Mouse (Mus musculus) spleen, adult 2 months (tissue): Measurements from ENCODE around the gene Asic2. TPM values are rescaled to one million over a fixed set of nuclear protein-coding genes. Genes with fewer than 3 reads are reported as not detected.

Source experiments
- DNase-seq, 2 experiments: peaks; one replicate each; pipeline versions ENCODE4 v3.0.0 to v3.0.0-alpha.2; 2012 to 2021; ENCODE audit warnings: low spot score in 2 of 2, low read depth in 1 of 2
- H3K27ac ChIP-seq: fragments of 200-500 bp; 2 replicates; pipeline ENCODE4 v1.5.1; 2012; ENCODE audit warnings: low read length, inconsistent platforms; ENCODE audit not compliant: insufficient read depth
- H3K27me3 ChIP-seq: fragments of 200-500 bp; 2 replicates; pipeline ENCODE4 v1.6.1; 2012; ENCODE audit warnings: mild to moderate bottlenecking, moderate library complexity, low read length, inconsistent platforms; ENCODE audit not compliant: control insufficient read depth, insufficient read depth
- H3K36me3 ChIP-seq: fragments of 200-500 bp; 2 replicates; pipeline ENCODE4 v1.6.1; 2012; ENCODE audit warnings: mild to moderate bottlenecking, low read length, inconsistent platforms; ENCODE audit not compliant: control insufficient read depth, insufficient read depth
- H3K4me1 ChIP-seq: fragments of 200-500 bp; 2 replicates; pipeline ENCODE4 v1.6.1; 2011; ENCODE audit warnings: inconsistent platforms; ENCODE audit not compliant: control insufficient read depth, insufficient read depth, insufficient read length
- H3K4me3 ChIP-seq: fragments of 200-500 bp; 2 replicates; pipeline ENCODE4 v1.5.1; 2011; ENCODE audit warnings: mild to moderate bottlenecking, inconsistent platforms; ENCODE audit not compliant: insufficient read depth, insufficient read length; ENCODE audit errors: extremely low read depth
- CTCF ChIP-seq: fragments of 200-500 bp; IDR thresholded peaks from 2 replicates; pipeline ENCODE4 v1.5.1; 2011; ENCODE audit warnings: mild to moderate bottlenecking, inconsistent platforms; ENCODE audit not compliant: insufficient read depth, insufficient read length, insufficient replicate concordance; ENCODE audit errors: extremely low read depth
- POLR2A ChIP-seq: fragments of 200-500 bp; IDR thresholded peaks from 2 replicates; pipeline ENCODE4 v1.6.1; 2011; ENCODE audit warnings: low read depth, low read length, inconsistent platforms
- WGBS: fragments of 180-500 bp; shearing (Covaris S2); methylation state at CpG from one replicate; pipeline ENCODE4 v1.1.7; 2018; 5-methylcytosine and 5-hydroxymethylcytosine counted together
- polyA plus RNA-seq: library from polyadenylated mRNA; depleted of rRNA; stranded (reverse); fragments of >200 nt; gene quantifications from 2 replicates; pipeline ENCODE4 v1.2.3, GENCODE M21; 2012

Asic2 gene
- polyA plus RNA-seq, 1 experiment = 0.46 TPM

DNA sequence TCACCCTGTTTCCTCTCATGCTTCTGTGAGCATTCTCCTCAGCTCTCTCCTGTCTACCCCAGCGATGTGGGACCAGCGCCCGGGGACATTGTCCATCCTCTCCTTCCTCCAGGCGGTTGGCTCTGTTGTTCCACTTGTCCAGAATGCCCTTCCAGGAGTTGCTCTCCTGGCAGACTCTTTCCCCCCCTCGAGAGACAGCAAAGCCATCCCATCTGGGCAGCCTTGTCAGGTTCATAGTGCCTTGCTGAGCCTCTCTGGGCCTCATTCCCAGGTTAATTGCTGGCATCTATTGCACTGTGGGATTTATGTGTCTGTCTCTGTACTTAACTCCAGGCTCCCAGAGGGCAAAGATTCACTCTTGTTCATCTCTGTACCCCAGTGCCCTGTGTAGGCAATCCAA is 972.6 kb downstream of the Asic2 start:
- Histone ChIP-seq H3K27me3 (no peaks in the 10 kb centered on the region), H3K36me3 (no peaks in the 10 kb centered on the region), H3K4me1 (no peaks in the 10 kb centered on the region), H3K4me3 (no peak overlapping the region), H3K27ac (no peak overlapping the region)
- no peak for TF ChIP-seq POLR2A
- no peak for TF ChIP-seq CTCF
- WGBS = 83% methylated on average over 5 of the region's 5 CpGs
- DNase-seq = no peak

DNA sequence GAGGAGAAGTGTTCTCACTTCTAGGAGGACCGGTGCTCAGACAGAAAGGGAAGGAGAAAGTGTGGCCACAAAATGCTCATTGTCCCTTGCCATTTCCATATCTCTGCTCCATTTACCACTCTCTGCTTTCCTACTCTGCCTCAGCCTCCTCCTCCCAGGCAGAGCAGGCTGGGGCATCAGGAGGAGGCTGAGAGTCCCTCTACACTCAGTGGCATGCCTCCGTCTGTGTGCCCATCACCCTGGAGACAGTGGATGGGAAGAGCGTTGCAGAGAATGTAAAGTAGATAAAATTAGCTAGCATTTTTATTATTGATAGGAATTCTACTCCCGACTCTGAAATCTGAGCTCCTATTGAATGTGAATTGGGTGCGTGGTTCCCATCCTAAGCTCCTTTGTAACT is 984.7 kb downstream of the Asic2 start:
- no peak for DNase-seq
- no peaks in the 10 kb centered on the region for H3K36me3 ChIP-seq
- no peak overlapping the region for H3K4me3 ChIP-seq
- no peak overlapping the region for H3K27ac ChIP-seq
- 92% methylated on average over 5 of the region's 5 CpGs for WGBS
- H3K27me3 ChIP-seq = no peaks in the 10 kb centered on the region
- TF ChIP-seq CTCF (no peak), POLR2A (no peak)
- no peaks in the 10 kb centered on the region for H3K4me1 ChIP-seq

DNA sequence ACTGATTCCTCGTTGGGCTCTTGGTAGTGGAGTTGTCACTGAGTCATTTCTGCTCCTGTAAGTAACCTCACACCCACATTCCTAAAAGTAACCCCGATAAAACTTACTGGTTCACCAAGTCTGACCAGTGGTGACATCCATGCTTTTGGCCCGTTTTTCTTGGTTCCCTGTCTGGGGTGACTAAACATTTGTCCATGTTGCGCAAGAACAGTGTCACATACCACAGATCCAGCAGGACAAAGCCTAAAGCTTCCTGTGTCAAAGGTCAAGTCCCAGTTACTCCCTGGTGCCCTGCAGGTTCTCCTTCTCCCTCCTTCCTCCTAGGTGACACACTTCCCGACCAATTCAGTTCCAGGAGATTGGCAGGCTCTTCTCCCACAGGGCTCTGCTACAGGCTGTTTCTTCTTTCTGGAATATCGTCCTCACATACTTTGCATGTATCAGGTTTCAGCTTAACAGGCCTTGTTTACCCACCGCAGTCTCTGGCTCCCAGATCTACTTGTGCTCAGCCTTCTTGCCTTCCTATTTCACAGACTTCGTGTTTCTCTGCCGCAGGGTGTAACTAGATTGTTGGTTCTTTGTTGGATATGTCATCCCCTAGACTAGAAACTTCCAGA is 991.9 kb downstream of the Asic2 start:
- Histone ChIP-seq H3K4me1 (no peaks in the 10 kb centered on the region; the same call in 1 of the 2 replicates), H3K36me3 (no peaks in the 10 kb centered on the region), H3K27ac (no peak overlapping the region), H3K27me3 (no peaks in the 10 kb centered on the region), H3K4me3 (no peak overlapping the region)
- 67% methylated on average over 9 of the region's 9 CpGs for WGBS
- TF ChIP-seq POLR2A = no peak
- no peak for DNase-seq

DNA sequence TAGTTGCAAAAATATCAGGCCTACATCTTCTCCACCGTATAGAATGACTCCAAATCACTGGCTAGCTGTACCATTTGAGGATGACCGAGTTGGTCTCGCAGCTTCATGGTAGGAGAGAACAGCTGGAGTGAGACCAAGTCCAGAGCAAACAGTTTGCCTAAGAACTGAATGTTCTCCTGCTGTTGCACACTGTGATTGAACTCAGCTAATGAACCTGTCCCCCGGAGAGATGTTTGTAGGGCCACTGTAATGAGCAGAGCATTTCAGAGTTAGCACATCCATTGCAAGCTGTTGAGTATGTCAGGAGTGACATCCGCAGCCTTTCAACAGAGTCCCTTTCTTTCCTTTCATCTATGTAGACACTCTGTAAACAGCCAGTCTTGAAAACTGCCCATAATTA is 993.6 kb downstream of the Asic2 start:
- WGBS = 90% methylated on average over 5 of the region's 5 CpGs
- no peaks in the 10 kb centered on the region; the same call in 1 of the 2 replicates for H3K4me1 ChIP-seq
- DNase-seq = no peak
- no peaks in the 10 kb centered on the region for H3K36me3 ChIP-seq
- H3K4me3 ChIP-seq = no peak overlapping the region
- no peak overlapping the region for H3K27ac ChIP-seq
- TF ChIP-seq CTCF (no peak), POLR2A (no peak)
- H3K27me3 ChIP-seq = no peaks in the 10 kb centered on the region

DNA sequence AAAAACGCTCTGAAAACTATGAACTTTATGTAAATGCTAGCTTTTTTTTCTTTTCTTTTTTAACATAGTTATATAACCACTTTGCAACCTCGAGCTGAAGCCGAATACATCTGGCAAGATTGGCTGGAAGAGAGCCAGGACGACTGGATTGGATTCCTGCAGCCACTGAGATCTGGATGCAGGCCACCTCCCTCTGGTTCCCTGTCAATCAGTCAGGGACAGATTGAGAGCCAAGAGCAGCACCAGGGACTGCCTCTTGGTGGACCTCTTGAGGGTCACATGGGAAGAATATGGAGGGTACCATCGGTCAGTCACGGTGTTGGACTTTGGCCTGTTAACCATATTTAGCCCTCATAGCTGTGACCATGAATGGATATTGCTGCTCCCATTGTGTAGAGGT is 994.3 kb downstream of the Asic2 start:
- Histone ChIP-seq H3K4me3 (no peak overlapping the region), H3K27ac (no peak overlapping the region), H3K36me3 (no peaks in the 10 kb centered on the region), H3K4me1 (no peaks in the 10 kb centered on the region; the same call in 1 of the 2 replicates), H3K27me3 (no peaks in the 10 kb centered on the region)
- DNase-seq = peak in 1 of 2 experiments; percentile 8
- 69% methylated on average over 6 of the region's 6 CpGs for WGBS
- no peak for TF ChIP-seq POLR2A
- no peak for TF ChIP-seq CTCF

DNA sequence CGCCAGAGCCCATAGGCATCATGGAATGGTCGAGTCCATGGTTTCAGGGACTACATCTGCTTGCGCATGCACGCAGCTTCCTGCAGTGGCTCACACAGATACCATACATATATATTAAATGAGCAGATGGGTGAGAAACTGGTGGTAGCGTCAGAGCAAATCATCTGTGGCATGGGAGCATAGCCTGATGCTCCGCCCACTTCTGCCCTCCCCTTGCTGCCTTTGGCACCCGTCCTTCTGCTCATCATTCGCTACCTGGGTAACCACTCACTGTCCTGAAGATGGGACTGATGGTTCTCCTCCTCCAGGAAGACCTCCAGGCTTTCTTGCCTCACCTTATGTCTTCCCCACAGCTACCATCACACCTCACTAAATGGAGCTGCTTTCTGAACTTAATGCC is 995.0 kb downstream of the Asic2 start:
- TF ChIP-seq CTCF = no peak
- no peak overlapping the region for H3K27ac ChIP-seq
- no peaks in the 10 kb centered on the region; the same call in 1 of the 2 replicates for H3K4me1 ChIP-seq
- no peak overlapping the region for H3K4me3 ChIP-seq
- no peak for DNase-seq
- H3K27me3 ChIP-seq = no peaks in the 10 kb centered on the region
- 88% methylated on average over 8 of the region's 8 CpGs for WGBS
- H3K36me3 ChIP-seq = no peaks in the 10 kb centered on the region

DNA sequence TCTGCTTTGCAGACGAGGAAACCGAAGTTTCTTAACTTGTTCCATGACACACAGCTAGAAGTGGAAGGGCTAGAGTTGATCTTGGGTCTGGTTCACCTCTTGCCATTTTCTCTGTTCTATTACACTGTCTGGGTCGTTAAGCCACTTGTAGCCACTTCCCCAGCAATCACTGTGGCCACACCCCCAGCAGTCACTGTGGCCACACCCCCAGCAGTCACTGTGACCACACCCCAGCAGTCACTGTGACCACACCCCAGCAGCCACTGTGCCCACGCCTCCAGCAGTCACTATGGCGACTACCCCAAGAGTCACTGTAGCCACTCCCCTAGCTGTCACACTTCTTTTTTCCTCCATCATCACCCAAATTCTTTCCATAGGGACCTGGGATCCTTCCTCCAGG is 1000.7 kb downstream of the Asic2 start:
- H3K4me1 ChIP-seq = no peaks in the 10 kb centered on the region
- no peak overlapping the region for H3K27ac ChIP-seq
- no peak for DNase-seq
- no peak overlapping the region for H3K4me3 ChIP-seq
- H3K27me3 ChIP-seq = no peaks in the 10 kb centered on the region
- TF ChIP-seq POLR2A = no peak
- no peaks in the 10 kb centered on the region for H3K36me3 ChIP-seq
- 44% methylated on average over 5 of the region's 5 CpGs for WGBS
